Mouse (Mus musculus) limb, embryonic 13.5 days (tissue): Measurements from ENCODE around the gene Nrgn. TPM values are rescaled to one million over a fixed set of nuclear protein-coding genes. Genes with fewer than 3 reads are reported as not detected.
A peak's percentile ranks its signal among the peaks of the same experiment; 100 is the strongest.

Experiments used
- ATAC-seq: fragments of 200-750 bp; cut with Nextera tagmentation; 2 replicates; pipeline ENCODE4 v1.8.0; 2017; ENCODE audit warnings: low read depth, moderate number of reproducible peaks, moderate TSS enrichment; ENCODE audit not compliant: low FRiP score
- H3K27ac ChIP-seq: fragments of 300-500 bp; sonication (generic); 2 replicates; pipeline ENCODE4 v1.5.1; 2015; ENCODE audit warnings: inconsistent platforms, mild to moderate bottlenecking, moderate library complexity
- H3K27me3 ChIP-seq: fragments of 300-500 bp; sonication (generic); 2 replicates; pipeline ENCODE4 v1.6.1; 2015; ENCODE audit warnings: mild to moderate bottlenecking, inconsistent platforms
- H3K36me3 ChIP-seq: fragments of 300-500 bp; sonication (generic); 2 replicates; pipeline ENCODE4 v1.6.1; 2015; ENCODE audit warnings: inconsistent platforms, mild to moderate bottlenecking, moderate library complexity
- H3K4me1 ChIP-seq: fragments of 300-500 bp; sonication (generic); 2 replicates; pipeline ENCODE4 v1.6.1; 2015; ENCODE audit warnings: inconsistent platforms
- H3K4me2 ChIP-seq: fragments of 300-500 bp; sonication (generic); replicated peaks from 2 replicates; pipeline ENCODE4 v1.6.1; 2015; ENCODE audit warnings: inconsistent platforms, mild to moderate bottlenecking, moderate library complexity
- H3K4me3 ChIP-seq: fragments of 300-500 bp; sonication (generic); 2 replicates; pipeline ENCODE4 v1.5.1; 2015; ENCODE audit warnings: moderate library complexity, mild to moderate bottlenecking, inconsistent platforms
- H3K9ac ChIP-seq: fragments of 300-500 bp; sonication (generic); 2 replicates; pipeline ENCODE4 v1.6.1; 2015; ENCODE audit warnings: mild to moderate bottlenecking, inconsistent platforms
- H3K9me3 ChIP-seq: fragments of 300-500 bp; sonication (generic); 2 replicates; pipeline ENCODE4 v1.6.1; 2016; ENCODE audit warnings: inconsistent platforms
- WGBS: fragments of 180-500 bp; shearing (Covaris S2); methylation state at CpG from one replicate; pipeline ENCODE4 v1.1.7; 2015; 5-methylcytosine and 5-hydroxymethylcytosine counted together
- polyA plus RNA-seq: library from polyadenylated mRNA; unstranded; fragments of >200 nt; fragmentation: Nextera tagmentation; extraction: Ambion mirVana; gene quantifications from 2 replicates; pipeline ENCODE4 v1.2.1, GENCODE M21; 2015

Gene Nrgn
- polyA plus RNA-seq, 1 experiment from 2014 or later: 7.9 TPM

- H3K9me3 ChIP-seq: no peaks in the 10 kb centered on the region
- H3K9ac ChIP-seq: no peak overlapping the region
- no peak overlapping the region for H3K4me3 ChIP-seq
- no peak overlapping the region for H3K27ac ChIP-seq
- WGBS: 76% methylated on average over 5 of the region's 5 CpGs
- H3K27me3 ChIP-seq: peaks cover 74% of the 10 kb centered on the region
- H3K36me3 ChIP-seq: no peaks in the 10 kb centered on the region
- H3K4me2 ChIP-seq: no peak overlapping the region
- ATAC-seq: no peak; the same call in 1 of the 2 replicates
- H3K4me1 ChIP-seq: peaks cover 17% of the 10 kb centered on the region
Observed at GRCm38 (mm10) chr9:37537658-37538250, 14.9 kb downstream of the Nrgn start.

DNA sequence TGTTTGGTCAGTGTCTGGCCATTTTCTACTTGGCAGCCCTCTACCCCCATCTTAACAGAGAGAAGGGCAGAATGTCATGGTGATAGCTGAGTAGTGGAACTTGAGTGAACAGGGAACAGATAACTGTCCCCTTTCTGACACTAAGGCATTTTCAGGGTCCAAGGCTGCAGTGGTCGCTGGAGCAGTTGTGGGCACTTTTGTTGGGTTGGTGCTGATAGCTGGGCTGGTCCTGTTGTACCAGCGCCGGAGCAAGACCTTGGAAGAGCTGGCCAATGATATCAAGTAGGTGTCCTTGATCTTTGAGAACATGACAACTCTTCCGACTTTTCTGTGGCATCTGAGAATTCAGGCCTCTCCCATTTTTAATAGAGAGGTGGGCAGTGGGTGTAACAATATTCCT, 15.9 kb downstream of the Nrgn start:
- Histone ChIP-seq H3K27ac (no peak overlapping the region), H3K4me3 (no peak overlapping the region), H3K9me3 (no peaks in the 10 kb centered on the region), H3K36me3 (no peaks in the 10 kb centered on the region), H3K27me3 (peaks cover 75% of the 10 kb centered on the region), H3K4me1 (peaks cover 9% of the 10 kb centered on the region), H3K4me2 (no peak overlapping the region), H3K9ac (no peak overlapping the region)
- 85% methylated on average over 4 of the region's 4 CpGs for WGBS
- no peak for ATAC-seq

GRCm38 (mm10) chr9:37530888-37531705, 21.6 kb downstream of the Nrgn start:
- WGBS: 1% methylated on average over 31 of the region's 31 CpGs
- H3K27ac ChIP-seq: peak overlapping the region; percentile 10; the same call in 1 of the 2 replicates
- ATAC-seq: no peak

GRCm38 (mm10) chr9:37530031-37530887, 22.4 kb downstream of the Nrgn start:
- Histone ChIP-seq H3K9me3 (no peaks in the 10 kb centered on the region), H3K27me3 (peaks cover 93% of the 10 kb centered on the region), H3K27ac (peak overlapping the region; percentile 33; the same call in 1 of the 2 replicates), H3K9ac (peak overlapping the region; percentile 56), H3K4me1 (peaks cover 34% of the 10 kb centered on the region), H3K4me2 (peak overlapping the region; percentile 66), H3K4me3 (peak overlapping the region; percentile 37), H3K36me3 (peaks cover 12% of the 10 kb centered on the region)
- 1% methylated on average over 32 of the region's 32 CpGs for WGBS
- ATAC-seq: 0 out of 2 replicates have a peak, but pooled peaks have one; percentile 1

More at GRCm38 (mm10) chr9:37530888-37531705, 21.6 kb downstream of the Nrgn start:
- Histone ChIP-seq H3K4me1 (peaks cover 34% of the 10 kb centered on the region), H3K4me3 (peak overlapping the region; percentile 37), H3K27me3 (peaks cover 88% of the 10 kb centered on the region), H3K9me3 (no peaks in the 10 kb centered on the region), H3K4me2 (peak overlapping the region; percentile 66), H3K36me3 (peaks cover 5% of the 10 kb centered on the region), H3K9ac (peak overlapping the region; percentile 56)

- peaks cover 16% of the 10 kb centered on the region for H3K36me3 ChIP-seq
- H3K9me3 ChIP-seq: no peaks in the 10 kb centered on the region
- H3K4me2 ChIP-seq: no peak overlapping the region
- 0 out of 2 replicates have a peak overlapping the region, but pooled peaks have one; percentile 28 for H3K27ac ChIP-seq
- ATAC-seq: no peak
- H3K9ac ChIP-seq: no peak overlapping the region
- H3K27me3 ChIP-seq: peaks cover 80% of the 10 kb centered on the region
- peaks cover 34% of the 10 kb centered on the region for H3K4me1 ChIP-seq
- H3K4me3 ChIP-seq: peak overlapping the region; percentile 37
- WGBS: 26% methylated on average over 9 of the region's 9 CpGs
Observed at GRCm38 (mm10) chr9:37528225-37528970, 24.3 kb downstream of the Nrgn start.

DNA sequence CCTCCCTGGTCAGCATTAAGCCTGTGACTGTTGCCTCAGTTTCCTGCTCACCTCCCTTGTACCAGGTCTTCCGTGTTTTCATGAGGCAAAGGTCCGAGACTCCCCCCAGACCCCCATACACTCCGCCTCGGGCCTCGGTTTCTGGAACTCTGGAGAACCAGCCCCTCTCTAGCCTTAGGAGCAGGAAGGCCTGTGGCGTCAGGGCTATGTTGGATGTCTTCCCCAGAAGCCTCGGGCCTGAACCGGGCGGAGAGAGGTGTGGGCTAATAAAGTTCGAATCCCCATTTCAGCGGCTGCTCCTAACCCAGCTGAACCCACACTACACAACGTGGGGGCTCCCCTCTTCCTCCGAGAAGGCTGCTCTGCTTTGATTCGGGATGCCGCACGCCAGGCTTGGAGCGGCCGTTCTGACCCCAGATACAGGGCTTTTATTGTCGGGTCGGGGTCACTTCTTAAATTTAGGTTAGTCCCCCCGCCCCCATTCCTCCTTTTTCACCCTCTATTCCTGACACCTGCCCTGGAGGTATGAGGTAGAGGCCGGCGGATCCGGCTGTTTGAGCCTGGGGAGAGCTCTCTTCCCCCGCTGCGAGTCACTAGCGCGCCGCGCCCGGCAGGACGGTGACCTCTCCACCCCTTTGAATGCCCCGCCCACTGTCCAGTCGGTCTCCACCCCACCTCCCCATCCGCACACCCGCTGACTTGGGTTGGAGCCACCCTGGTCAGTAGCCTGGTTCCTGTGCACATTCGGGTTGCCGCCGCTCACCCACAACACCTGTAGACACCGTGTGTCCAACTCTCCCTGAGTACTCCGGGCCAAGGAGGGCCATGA, 25.1 kb downstream of the Nrgn start, which contains the start of gene Esam:
Gene Esam, plus strand, starts transcription at position 683 of the 829 bp plus-strand sequence.
- H3K4me3 ChIP-seq: peak within 1 kb of the TSS; percentile 37
- peaks cover 72% of the 10 kb centered on the region for H3K27me3 ChIP-seq
- peaks cover 24% of the 10 kb centered on the region for H3K36me3 ChIP-seq
- 0 out of 2 replicates have a peak within 1 kb of the TSS, but pooled peaks have one; percentile 28 for H3K27ac ChIP-seq
- no peaks in the 10 kb centered on the region for H3K9me3 ChIP-seq
- peak within 1 kb of the TSS; percentile 37 for H3K4me2 ChIP-seq
- 5% methylated on average over 41 of the region's 41 CpGs for WGBS
- 0 out of 2 replicates have a peak, but pooled peaks have one; percentile 25 for ATAC-seq
- H3K4me1 ChIP-seq: peaks cover 34% of the 10 kb centered on the region
- no peak within 1 kb of the TSS for H3K9ac ChIP-seq

DNA sequence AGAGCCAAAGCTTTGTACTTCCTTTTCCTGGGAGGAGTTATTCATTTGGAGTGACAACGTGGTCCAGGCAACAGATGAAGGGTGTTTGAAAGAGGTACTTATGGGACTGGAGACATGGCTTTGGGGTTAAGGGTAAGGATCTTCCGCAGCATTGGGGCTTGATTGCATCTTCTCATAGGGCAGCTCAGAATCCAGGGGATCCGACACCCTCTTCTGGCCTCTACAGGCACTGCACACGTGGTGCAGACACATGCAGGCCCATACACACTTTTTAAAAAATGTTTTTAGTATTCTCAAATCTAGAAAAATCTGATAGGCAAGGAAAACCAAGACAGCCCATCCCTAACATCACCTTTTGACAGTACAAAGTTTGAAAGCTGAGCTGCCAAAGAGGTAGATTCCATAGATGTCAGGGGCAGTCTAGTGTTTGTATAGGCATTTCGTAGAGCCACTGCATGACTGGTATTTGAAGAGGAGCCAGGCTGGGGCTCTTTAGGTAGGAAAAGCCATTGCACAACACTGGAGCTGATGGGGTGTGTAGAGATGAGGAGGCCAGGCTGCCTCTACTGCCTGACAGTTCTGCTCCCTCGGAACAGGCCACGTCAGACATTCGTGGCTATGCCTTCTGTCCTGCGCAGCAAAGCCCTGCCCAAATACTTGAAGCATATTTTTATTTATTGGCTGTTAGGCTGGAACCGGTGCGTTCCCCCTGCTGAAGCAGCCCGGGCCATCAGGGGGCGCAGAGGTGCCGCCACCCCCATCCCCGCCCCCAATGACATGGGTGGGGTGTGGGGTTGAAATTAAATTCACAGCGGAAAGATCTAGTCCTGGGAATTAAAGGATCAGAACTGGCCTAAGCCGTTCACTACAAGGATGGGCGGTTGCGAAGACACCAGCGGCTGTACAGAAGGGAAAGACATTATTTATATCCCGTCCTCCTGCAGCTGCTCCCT, 26.0 kb downstream of the Nrgn start:
- Histone ChIP-seq H3K9me3 (no peaks in the 10 kb centered on the region), H3K9ac (no peak overlapping the region), H3K4me1 (peaks cover 34% of the 10 kb centered on the region), H3K27me3 (peaks cover 65% of the 10 kb centered on the region), H3K4me3 (0 out of 2 replicates have a peak overlapping the region, but pooled peaks have one; percentile 37), H3K27ac (no peak overlapping the region), H3K4me2 (peak overlapping the region; percentile 37), H3K36me3 (peaks cover 33% of the 10 kb centered on the region)
- 0 out of 2 replicates have a peak, but pooled peaks have one; percentile 21 for ATAC-seq
- WGBS: 24% methylated on average over 21 of the region's 21 CpGs

GRCm38 (mm10) chr9:37525461-37525860, 27.2 kb downstream of the Nrgn start:
- WGBS: 83% methylated on average over 2 of the region's 2 CpGs
- ATAC-seq: no peak
- Histone ChIP-seq H3K4me3 (no peak overlapping the region), H3K9me3 (no peaks in the 10 kb centered on the region), H3K27ac (no peak overlapping the region), H3K27me3 (peaks cover 53% of the 10 kb centered on the region), H3K4me1 (peaks cover 24% of the 10 kb centered on the region), H3K9ac (no peak overlapping the region), H3K36me3 (peaks cover 43% of the 10 kb centered on the region), H3K4me2 (no peak overlapping the region)

DNA sequence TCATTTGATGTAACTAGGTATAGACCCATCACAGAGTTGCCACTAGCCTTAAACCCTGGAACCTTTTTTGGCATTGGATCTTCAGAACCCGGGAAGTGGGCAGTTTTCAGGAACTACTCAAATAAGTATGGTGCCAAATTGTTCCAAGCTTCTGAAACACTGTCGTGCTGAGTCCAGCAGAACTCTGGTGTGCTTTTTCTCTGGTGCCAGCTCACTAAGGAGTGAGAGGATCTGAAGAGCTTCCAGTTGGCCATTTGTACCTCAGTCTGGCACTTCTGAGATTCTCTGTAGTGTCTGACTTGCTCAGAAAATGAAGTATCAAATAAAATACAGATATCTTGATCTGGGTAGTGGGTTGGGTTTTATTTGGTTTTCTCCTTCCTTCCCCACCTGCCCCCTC, 32.7 kb downstream of the Nrgn start:
- 91% methylated on average over 2 of the region's 2 CpGs for WGBS
- Histone ChIP-seq H3K9ac (no peak overlapping the region), H3K4me3 (no peak overlapping the region), H3K9me3 (no peaks in the 10 kb centered on the region), H3K27me3 (no peaks in the 10 kb centered on the region), H3K27ac (no peak overlapping the region), H3K36me3 (peaks cover 52% of the 10 kb centered on the region), H3K4me1 (peaks cover 9% of the 10 kb centered on the region), H3K4me2 (no peak overlapping the region)
- ATAC-seq: no peak

DNA sequence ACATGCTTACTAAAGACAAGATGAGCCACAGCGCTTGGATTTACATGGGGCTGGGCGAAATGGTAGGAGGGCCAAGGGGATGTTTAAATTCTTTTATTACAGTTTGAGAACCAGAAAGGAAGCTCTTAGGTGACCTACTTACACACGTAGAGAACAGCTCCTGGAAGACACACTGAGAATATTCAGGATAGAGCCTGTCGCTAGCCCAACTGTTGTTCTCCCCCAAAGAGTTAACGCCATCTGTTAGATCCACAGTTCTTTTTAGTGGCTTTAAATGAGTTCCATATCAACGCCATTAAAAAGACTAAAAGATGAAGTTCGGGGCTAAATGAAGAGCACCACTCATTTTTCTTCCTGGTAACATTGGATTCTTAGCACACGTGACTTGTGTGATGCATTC, 33.7 kb downstream of the Nrgn start:
- 84% methylated on average over 8 of the region's 8 CpGs for WGBS
- Histone ChIP-seq H3K9ac (no peak overlapping the region), H3K4me2 (no peak overlapping the region), H3K4me3 (no peak overlapping the region), H3K4me1 (peaks cover 18% of the 10 kb centered on the region), H3K9me3 (no peaks in the 10 kb centered on the region), H3K36me3 (peaks cover 51% of the 10 kb centered on the region), H3K27me3 (no peaks in the 10 kb centered on the region), H3K27ac (no peak overlapping the region)
- no peak for ATAC-seq
